Mouse (Mus musculus): ENCODE measurements at regions not wholly inside any gene's neighbourhood (a gene's known extent, or its start where the extent isn't known, plus 50 kb on each side); places are given as distances from the start of the nearest gene placed in this dataset.

- no peak for DNase-seq (ENCODE audit: low spot score in 2 of 2)
Measured at GRCm38 (mm10) chr8:26883770-26884169, 93.4 kb upstream of the Zfp703 start.

- no peak for DNase-seq (ENCODE audit: low spot score in 2 of 2)
Measured at GRCm38 (mm10) chr8:26884350-26884749, 92.8 kb upstream of the Zfp703 start.

- no peak for DNase-seq (ENCODE audit: low spot score in 2 of 2)
Measured at GRCm38 (mm10) chr8:26885365-26885764, 91.8 kb upstream of the Zfp703 start.

DNA sequence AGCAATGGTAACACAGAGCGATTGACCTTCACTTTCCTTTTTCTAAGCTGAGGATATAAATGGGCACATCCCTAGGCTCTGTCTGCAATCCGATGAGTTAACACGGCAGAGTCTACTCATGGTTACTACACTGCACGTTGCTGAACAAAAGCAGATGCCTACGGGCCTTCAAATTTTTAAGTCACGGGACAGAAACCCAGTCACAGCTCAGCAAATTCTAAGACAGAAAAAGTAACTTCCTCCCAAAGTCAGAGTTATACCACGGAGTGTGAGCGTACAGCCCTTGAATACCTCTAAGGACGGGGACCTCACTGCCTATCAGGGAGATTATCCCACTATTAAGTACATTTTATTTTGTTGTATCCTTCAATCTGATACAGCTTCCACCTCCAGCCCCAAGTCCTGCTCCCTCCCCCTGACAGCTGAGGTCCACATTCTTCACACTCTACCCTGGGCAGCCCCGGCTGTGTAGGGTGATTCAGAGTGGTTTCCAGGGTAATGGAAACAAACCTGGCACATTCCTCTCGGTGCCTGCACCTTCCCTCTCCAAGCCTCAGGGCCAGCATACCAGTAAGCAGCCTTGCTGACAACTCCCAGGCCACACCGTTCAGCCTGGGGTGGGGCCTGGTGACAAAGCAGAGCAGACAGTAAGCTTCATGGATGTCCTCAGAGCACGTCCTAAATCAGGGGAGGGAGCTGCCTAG lies 90.2 kb upstream of the Zfp703 start:
- no peak for DNase-seq (ENCODE audit: low spot score in 2 of 2)

- DNase-seq (ENCODE audit: low spot score in 2 of 2): no peak
Measured at GRCm38 (mm10) chr8:26887551-26887950, 89.6 kb upstream of the Zfp703 start.

GRCm38 (mm10) chr8:26888050-26888449 lies 89.1 kb upstream of the Zfp703 start:
- DNase-seq (ENCODE audit: low spot score in 2 of 2): no peak

DNA sequence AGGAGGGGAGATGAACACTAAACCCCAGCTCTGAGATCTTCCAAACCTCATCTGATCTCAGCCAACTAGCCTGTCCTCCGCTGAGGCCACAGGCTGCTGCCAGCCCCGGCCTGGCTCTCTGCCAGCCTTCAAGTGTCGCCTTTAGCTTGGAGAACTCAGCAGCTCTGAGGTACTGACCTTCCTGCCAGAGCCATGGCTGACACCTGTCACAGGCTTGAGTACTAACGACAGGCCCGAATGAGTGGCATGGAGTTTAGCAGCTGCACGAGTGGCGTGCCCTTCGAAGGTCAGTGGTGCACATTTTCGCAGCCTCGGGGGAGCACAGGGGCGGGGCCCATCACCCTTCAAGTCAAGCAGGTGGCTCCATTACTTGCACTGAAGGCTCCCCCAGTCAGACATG lies 85.2 kb upstream of the Zfp703 start:
- DNase-seq (ENCODE audit: low spot score in 2 of 2): peak in 1 of 2 experiments; percentile 46

GRCm38 (mm10) chr8:26892380-26892779 lies 84.7 kb upstream of the Zfp703 start:
- DNase-seq (ENCODE audit: low spot score in 2 of 2): no peak

- DNase-seq (ENCODE audit: low spot score in 2 of 2): no peak
Measured at GRCm38 (mm10) chr8:26895867-26896266, 81.3 kb upstream of the Zfp703 start.

GRCm38 (mm10) chr8:26903289-26903688 lies 73.8 kb upstream of the Zfp703 start:
- no peak for DNase-seq (ENCODE audit: low spot score in 2 of 2)

- DNase-seq (ENCODE audit: low spot score in 2 of 2): no peak
Measured at GRCm38 (mm10) chr8:26906257-26906656, 70.9 kb upstream of the Zfp703 start.

GRCm38 (mm10) chr8:26907347-26908170 lies 69.6 kb upstream of the Zfp703 start:
- no peak for DNase-seq (ENCODE audit: low spot score in 2 of 2)

DNA sequence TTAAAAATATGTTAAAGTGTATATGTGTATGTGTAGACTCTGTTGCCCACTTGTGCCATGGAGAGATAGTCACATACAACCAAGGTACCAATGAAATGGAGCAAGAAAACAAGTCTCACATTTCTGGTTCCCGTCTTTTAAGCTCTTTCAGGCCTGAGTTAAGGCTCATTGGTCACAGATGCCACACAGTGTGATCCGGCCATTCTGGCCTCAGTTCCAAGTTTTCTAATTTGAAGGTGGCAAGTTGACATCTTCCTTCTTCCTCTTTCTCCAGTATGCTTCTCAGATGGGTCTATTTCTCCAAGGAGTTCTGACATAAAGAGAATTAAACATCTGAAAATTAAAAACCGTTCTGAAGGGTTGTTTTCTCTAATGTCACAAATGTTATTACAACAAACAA lies 66.9 kb upstream of the Zfp703 start:
- DNase-seq (ENCODE audit: low spot score in 2 of 2): no peak

GRCm38 (mm10) chr8:26913562-26914529 lies 63.3 kb upstream of the Zfp703 start:
- DNase-seq (ENCODE audit: low spot score in 2 of 2): no peak

- DNase-seq (ENCODE audit: low spot score in 2 of 2): no peak
Measured at GRCm38 (mm10) chr8:26915731-26916130, 61.4 kb upstream of the Zfp703 start.

DNA sequence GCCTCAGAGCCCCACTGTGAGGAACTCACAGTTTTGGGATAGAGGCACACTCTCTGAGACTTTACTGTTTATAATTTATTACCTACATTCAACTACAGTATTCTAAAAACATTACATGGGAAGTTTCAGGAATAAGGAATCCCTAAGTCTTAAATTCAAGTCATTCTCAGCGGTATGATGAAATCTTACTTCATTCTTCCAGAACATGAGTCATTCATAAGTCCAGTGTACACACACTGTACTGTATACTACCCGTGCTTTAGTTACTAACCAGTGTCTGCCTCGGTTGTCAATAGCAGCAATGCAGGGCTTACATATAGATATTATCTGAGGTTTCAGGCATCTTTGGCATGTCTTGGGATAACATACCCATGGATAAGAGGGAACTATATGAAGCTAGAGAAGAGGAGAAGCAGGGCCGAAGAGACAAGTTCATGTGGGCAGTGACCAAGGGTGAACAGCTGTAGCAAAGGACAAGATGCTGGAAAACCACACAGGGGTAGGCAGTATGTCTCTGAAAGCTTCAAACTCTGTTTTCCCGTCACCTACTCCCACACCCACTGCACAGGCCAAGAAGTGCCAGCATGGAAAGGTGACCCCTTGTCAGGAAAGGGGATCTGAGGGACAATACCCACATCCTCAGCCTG lies 55.5 kb upstream of the Zfp703 start:
- no peak for DNase-seq (ENCODE audit: low spot score in 2 of 2)

GRCm38 (mm10) chr8:26922178-26922540 lies 55.0 kb upstream of the Zfp703 start:
- no peak for DNase-seq (ENCODE audit: low spot score in 2 of 2)

DNA sequence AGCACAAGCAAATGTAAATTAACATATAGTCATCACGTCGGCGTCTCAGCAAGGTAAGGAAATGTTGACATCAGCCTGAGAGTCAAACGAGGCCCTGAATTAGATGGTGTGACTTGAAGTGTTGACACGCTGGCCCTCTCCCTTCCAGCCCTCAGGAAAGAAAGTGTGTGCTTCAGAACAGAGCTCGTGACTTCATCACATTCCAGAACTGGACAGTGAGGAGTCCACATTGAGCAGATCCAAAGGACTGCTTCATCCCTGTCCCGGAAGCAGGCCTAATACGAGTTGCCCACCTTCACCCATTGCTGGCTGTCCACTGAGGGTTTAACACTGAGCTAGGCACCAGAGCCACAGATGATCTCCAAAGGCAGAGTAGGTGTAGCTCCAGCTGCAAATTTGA lies 54.0 kb upstream of the Zfp703 start:
- no peak for DNase-seq (ENCODE audit: low spot score in 2 of 2)

All from spleen, postnatal 10 days (tissue).